Mouse (Mus musculus) gastrocnemius, adult 18-20 months (tissue): ENCODE results near the gene F830045P16Rik. TPM values are rescaled to one million over a fixed set of nuclear protein-coding genes. Genes with fewer than 3 reads are reported as not detected.
"Not testable (repeated sequence)": the region's sequence is repeated elsewhere in the genome, so short reads cannot be mapped to it uniquely, and the experiment has no call there.

Source experiments
- DNase-seq: peaks from one replicate; pipeline ENCODE4 v3.0.0; 2021; ENCODE audit warnings: low spot score
- total RNA-seq, 2 experiments: library from RNA; stranded (reverse); gene quantifications; 2 replicates each; pipeline ENCODE4 v1.2.3; 2021

The F830045P16Rik gene
- total RNA-seq, 2 experiments from 2014 or later, result not detected

DNA sequence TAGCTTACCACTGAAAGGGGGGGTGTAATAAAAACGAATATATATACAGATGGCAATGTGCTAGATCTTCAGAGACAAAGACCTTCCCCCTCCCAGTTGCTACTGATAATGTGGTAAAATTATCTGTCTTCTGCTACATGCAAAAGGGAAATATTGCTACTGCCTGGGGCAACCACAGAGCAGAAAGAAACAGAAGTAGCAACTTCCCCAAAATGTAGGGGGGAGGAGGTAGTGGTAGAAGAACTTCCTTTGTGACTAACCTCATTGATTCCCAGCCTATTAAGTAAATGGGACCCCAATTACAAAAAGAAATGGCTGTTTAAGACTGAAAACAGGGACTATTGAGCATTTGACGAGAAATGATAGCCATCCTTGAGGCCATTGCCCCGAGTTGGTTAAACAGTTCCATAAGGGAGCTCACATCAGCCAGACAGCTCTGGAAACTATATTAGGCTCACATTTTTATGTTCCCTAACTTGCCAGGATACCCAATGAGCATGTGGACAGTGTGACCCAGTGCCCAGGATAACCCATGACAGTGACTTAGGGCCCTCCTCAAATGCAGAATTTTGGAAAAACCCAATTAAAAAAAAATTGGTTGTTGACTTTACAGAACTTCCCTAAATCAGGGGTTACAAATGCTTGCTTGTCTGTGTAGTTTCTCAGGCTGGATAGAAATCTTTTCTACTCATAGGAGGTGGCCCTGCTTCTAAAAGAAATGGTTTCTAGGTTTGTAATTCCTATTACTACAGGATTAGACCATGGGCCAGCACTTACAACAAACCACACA is 46.7 kb downstream of the F830045P16Rik start:
- DNase-seq, result no peak

DNA sequence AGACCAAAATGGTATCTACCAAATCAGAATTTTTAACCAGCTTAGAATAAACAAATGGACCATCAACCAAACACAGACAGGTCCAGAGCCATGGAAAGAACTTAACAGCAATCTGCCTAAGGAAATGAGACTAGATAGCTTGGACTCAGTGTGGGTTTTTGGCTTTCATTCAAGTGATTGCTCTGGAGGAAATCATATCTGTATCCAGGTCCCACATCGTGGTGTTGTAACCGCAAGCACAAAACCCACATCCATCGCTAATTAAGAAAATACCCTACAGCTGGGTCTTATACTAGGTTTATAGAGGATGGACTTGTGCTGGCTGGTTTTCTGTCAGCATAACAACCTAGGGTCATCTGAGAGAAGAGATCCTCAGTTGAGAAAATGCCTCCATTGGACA is 53.3 kb downstream of the F830045P16Rik start:
- DNase-seq, result no peak

DNA sequence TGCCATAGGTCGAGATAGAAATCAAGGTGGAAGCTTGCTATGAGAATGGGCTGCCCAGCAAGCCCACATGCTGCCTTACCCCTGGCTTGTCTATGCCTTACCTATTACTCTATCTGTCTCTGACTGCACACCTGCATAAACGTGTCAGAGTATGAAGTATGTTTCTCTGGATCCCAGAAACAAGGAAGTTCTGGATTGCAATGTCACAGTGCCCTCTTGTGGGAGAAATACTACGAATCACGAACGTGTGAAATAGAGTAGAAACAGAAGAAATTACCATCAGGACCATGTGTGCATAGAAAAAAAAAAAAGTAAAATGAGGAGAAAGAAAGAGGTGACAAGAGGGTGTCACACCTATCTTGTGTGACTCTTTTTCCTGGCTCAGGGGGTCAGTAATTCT is 64.5 kb downstream of the F830045P16Rik start:
- no peak for DNase-seq

DNA sequence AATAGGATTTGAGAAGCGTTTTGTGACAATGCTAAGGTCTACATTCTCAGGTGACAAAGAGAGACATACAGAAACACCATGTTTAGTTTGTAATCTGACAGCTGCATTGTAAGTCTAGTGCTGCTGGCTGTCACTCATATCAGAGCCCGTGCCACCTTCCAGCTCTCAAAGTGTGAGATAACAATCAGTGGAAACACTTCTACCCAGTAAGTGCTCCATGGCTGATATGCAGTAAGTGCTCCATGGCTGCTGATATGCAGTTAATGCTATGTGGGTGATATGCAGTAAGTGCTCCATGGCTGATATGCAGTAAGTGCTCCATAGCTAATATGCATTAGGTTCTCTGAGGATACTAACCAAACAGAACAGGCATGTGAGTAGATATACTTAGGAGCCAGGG is 65.6 kb downstream of the F830045P16Rik start:
- no peak for DNase-seq

DNA sequence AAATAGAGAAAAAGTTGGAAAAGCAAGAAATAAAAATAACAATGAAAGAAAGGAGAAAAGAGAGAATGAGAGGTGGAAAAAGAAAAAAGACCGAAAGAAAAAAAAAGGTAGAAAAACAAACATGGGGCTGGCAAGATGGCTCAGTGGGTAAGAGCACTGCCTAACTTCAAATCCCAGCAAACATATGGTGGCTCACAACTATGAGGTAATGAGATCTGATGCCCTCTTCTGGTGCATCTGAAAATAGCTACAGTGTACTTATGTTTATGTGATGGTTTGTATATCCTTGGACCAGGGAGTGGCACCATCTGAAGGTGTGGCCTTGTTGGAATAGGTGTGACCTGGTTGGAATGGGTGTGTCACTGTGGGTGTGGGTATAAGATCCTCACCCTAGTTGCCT is 97.6 kb downstream of the F830045P16Rik start:
- DNase-seq, result not testable (repeated sequence)

DNA sequence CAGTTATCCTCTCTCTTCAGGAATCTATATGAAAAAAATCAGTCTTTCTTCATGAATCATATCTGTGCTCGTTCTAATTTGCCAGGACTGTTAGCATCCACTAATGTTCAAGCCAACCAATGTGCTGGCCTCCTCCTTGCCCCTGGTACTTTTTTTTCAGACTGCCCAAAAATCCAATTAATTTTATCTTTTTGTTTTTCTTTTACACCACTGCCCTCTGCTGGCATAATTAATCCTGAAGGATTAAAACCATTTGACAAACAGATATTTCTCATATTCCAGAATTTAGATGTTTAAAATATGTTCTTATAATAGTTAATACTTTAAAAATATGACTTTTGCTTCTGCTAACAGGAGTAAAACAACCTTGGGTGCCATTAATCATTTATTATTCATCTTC is 101.2 kb downstream of the F830045P16Rik start:
- DNase-seq, result no peak

DNA sequence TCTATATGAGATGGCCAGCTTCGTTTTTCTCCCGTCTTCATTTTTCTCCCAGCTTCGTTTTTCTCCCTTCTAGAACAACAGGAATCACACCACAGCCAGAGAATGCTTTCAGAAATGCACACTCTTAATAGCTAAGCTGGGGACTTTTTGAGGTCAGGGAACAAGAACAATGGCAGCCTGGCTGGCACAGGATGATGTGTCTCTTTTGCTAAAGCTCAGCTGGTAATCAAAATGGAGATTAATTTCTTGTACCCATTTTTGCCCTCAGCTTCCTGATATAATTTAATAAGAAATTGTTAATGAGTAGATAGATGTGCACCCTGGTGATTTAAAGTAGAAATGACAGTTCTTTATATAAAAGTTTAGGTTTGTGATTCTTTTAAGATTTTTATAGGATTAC is 112.7 kb downstream of the F830045P16Rik start:
- DNase-seq, result no peak

DNA sequence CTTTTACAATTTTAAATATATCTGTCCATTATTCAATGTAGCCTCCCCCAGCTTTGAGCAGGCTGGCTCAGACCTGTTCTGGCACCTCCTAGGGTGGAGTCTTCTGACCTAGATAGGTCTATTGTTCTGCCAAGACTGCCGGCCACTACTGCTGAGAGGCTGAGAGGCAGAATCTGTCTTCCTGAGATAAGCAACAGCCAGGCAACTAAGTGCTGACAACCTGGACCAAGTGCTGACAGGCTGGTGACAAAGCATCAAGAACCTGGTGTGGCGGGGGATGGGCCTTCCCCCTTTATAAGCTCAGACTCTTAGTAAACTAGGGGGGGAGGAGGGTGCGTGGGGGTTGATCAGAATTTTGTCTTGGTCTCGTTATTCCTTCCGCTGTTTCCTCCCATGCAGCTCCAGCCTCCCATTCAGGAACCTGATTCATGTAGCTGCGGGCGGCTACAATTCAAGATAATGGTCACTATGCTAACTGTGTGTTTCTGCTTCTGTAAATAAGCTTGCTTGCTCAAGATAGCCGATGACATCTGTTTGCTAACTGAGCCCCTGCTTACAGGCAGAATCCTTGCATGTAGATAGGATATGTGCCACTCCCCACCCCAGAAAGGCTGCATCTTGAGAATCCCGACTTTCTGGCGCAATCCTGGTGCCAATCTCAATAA is 115.4 kb downstream of the F830045P16Rik start:
- no peak for DNase-seq

DNA sequence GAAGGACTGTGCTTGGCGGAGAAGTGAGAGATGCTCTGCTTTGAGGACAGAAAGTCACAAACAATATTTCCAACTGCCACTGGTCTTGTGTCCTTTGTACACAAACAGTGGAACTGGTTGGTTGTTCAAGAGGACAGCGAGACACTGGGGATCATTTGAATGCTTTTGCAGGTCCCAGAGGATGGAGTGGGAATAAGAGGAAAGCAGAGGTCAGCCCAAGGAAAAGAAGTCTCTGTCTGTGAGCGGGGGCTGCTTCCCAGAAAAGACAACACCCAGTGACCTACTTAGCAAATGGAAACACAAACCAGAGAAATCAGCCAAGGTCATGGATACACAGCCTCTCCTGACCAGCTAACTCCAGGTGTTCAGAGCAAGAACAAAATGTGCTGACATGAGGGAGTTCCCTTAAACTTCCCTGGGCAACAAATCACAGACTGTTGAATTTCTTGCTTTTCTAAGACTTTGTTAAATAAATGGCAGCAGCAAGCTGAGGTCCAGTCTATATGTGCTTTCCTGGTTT is 117.0 kb downstream of the F830045P16Rik start:
- DNase-seq, result peak; percentile 17

DNA sequence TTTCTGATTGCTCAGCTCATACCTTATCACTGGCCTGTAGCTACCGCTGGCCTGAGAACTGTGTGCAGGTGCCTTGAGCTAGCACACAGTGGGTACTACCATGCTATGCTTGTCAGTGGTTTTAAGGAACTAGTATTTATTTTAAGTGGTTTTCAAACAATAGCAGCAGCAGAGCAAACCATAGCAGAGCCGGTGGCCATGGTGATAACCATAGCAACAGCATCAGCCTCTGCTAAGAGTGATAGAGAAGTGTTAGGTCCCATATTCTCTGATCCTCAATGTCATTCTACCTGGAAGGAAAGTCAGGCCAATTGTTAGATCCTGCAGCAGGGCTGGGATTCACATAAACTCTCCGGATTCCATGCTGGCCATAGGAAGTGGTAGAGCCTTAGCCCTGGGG is 121.8 kb downstream of the F830045P16Rik start:
- DNase-seq, result no peak

DNA sequence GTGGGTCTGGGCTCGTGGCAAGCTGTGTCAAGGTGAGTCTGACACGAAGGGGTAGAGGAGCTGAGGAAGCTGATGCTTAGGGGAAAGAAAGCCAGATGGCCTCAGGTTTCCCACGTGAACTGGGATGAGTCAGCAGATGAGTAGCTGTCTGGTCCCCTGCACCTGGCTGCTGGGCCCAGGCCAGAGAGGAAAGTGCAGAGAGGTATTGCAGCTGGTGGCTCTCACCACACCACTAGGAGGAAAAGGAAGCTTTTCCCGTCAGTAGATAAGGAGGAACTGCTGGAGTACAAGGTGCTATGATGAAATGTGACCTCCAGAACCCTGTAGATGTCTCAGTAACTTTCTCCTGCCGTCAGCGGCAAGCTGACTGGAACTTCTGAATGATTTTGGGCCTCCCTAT is 122.9 kb downstream of the F830045P16Rik start:
- DNase-seq, result no peak

DNA sequence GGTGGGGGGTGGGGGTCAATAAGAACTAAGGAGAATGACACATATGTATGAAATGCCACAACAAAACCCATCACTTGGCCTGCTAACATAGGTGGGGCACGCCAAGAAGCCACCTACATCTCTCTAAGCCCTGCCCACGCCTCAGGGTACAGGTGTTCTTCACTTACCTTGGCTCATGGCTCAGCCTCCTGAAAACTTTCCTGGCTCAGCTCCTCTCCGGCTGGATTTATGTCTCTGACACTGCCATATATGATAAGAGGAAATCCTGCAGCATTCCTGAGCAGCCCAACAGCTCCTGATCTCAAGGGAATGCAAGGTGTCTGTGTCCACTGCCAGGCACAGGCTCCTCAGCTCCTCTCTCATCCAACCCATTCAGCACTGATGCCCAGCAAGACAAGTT is 124.8 kb downstream of the F830045P16Rik start:
- no peak for DNase-seq

DNA sequence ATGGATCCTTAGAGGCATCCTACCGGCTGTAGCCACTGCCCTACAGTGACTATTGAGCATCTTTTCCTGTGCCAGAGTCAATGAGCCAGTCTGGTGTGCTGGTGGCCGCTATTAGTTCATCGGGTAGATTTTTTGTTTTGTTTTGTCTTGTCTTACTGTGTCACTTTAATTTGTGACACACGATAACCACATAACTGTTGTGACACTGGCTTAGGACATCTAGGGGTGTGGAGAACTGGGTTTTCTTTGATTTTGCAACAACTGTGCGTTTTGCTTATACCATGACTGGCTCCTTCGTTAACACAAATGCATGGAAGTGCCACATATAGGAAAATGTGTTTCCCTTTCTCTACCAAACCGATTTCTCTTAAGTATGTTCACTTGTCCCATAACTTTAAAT is 126.1 kb downstream of the F830045P16Rik start:
- DNase-seq, result no peak

DNA sequence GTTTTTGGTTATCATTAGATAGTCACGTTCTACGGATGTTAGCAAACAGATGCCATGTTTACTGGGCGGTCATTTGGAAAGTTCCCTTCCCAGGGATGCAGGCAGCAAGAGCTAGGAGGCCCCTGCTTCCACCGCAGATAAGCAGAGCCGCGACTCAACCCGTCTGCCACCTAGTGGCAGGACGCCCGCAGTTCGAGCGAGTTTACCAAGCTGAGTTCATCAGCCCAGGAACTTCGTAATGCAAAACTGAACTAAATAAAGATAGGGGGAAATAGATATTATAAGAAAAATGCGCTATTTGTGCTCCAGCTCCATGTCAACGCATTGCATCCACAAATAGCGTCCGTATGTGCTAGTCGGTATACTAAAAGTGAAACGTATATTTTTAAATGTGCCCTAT is 127.9 kb downstream of the F830045P16Rik start:
- DNase-seq, result peak; percentile 56

Other genes with a start within 250 kb of the F830045P16Rik start
- not detected for gene Ckap2l, start 239.4 kb downstream of the F830045P16Rik start, total RNA-seq
- gene Il1a, start 226.6 kb downstream of the F830045P16Rik start, total RNA-seq, result not detected
- gene Il1b, start 165.5 kb downstream of the F830045P16Rik start, total RNA-seq, result not detected
- gene Sirpa, start 56.2 kb upstream of the F830045P16Rik start, total RNA-seq, result 1 to 10 TPM; 4.7 to 9.2 TPM
- not detected for gene Pdyn, start 163.2 kb upstream of the F830045P16Rik start, total RNA-seq